Mouse (Mus musculus): ENCODE data around the gene Slc6a18. TPM values are rescaled to one million over a fixed set of nuclear protein-coding genes. Genes with fewer than 3 reads are reported as not detected.

Slc6a18 gene
- polyA plus RNA-seq, 1 experiment from 2014 or later: not detected

Other genes starting within 250 kb of the Slc6a18 start
- gene Lpcat1, start 210.8 kb downstream of the Slc6a18 start, polyA plus RNA-seq (2015; fragmentation: Nextera tagmentation; extraction: Ambion mirVana): 17.4 and 24.0 TPM in 2 replicates
- 0.11 TPM in 1 of 2 replicates, not detected in the other for gene Slc6a3, start 141.3 kb downstream of the Slc6a18 start, polyA plus RNA-seq (2015; fragmentation: Nextera tagmentation; extraction: Ambion mirVana)
- 98.8 and 106 TPM in 2 replicates for gene Clptm1l, start 74.0 kb downstream of the Slc6a18 start, polyA plus RNA-seq (2015; fragmentation: Nextera tagmentation; extraction: Ambion mirVana)
- gene Tert, start 51.1 kb downstream of the Slc6a18 start, polyA plus RNA-seq (2015; fragmentation: Nextera tagmentation; extraction: Ambion mirVana): 1.7 and 2.7 TPM in 2 replicates
- 0.50 TPM in 1 of 2 replicates, not detected in the other for gene Slc6a19, start 26.8 kb upstream of the Slc6a18 start, polyA plus RNA-seq (2015; fragmentation: Nextera tagmentation; extraction: Ambion mirVana)
- gene Slc12a7, start 55.1 kb upstream of the Slc6a18 start, polyA plus RNA-seq (2015; fragmentation: Nextera tagmentation; extraction: Ambion mirVana): 42.1 and 46.9 TPM in 2 replicates
- gene Nkd2, start 169.6 kb upstream of the Slc6a18 start, polyA plus RNA-seq (2015; fragmentation: Nextera tagmentation; extraction: Ambion mirVana): 3.0 and 3.7 TPM in 2 replicates

Measured in heart, embryonic 16.5 days (tissue).